Mouse (Mus musculus) layer of hippocampus, adult 2 months (tissue): ENCODE data around the gene Pidd1. TPM values are rescaled to one million over a fixed set of nuclear protein-coding genes. Genes with fewer than 3 reads are reported as not detected.
A peak's percentile ranks its signal among the peaks of the same experiment; 100 is the strongest.

ENCODE experiments used
- DNase-seq, 2 experiments: peaks; one replicate each; pipeline ENCODE4 v3.0.0; 2022; ENCODE audit warnings: low spot score in 2 of 2
- H3K27ac ChIP-seq: fragments of 200-600 bp; 2 replicates; pipeline ENCODE4 v1.8.1; 2022
- H3K4me3 ChIP-seq: fragments of 200-600 bp; 2 replicates; pipeline ENCODE4 v1.8.1; 2022; ENCODE audit warnings: mild to moderate bottlenecking
- CTCF ChIP-seq: fragments of 200-600 bp; conservative IDR thresholded peaks from 2 replicates; pipeline ENCODE4 v1.8.1; 2022; ENCODE audit warnings: antibody characterized with exemption, mild to moderate bottlenecking, moderate library complexity
- total RNA-seq, 2 experiments: library from RNA; stranded (reverse); gene quantifications; 2 replicates each; pipeline ENCODE4 v1.2.3; 2021

Gene Pidd1
- total RNA-seq, 2 experiments from 2014 or later = 1.1 to 1.7 TPM

DNA sequence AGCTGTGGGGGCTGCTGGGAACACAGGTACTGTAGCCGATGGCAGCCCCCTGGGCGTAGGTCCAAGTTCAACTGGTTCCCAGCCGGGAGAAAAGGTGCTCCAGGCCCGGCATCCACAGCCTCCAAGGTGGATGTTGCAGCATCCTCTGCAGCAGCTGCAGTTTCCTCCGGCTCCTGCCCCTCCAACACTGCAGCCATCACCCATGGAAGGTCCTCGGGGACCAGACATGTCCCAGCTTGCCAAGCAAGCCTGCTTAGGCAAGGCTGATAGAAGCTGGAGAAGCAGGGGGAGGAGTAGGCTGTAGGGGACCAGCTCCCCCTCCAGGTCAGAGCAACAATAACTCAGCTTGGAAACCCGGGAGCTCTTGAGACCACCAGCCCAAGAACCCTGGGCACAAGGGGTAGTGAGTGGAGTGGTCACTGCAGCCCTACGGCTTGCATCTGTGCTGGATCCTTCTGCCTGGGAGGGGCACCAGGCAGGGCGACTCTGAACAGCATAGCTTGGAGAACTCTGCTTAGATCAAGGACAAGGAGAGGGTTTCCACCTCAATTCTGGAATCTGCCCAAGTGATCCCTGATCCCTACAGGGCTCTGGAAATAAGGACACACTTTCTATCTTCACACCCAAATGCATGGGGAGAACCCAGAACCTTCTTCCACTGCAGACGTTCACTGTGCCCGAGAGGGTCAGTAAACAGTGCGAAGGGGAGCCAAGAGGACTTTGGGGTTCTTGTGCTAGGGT is 574 bp downstream of the Pidd1 start:
- Histone ChIP-seq H3K4me3 (peak overlapping the region; percentile 34), H3K27ac (no peak overlapping the region)
- no peak for DNase-seq
- TF ChIP-seq CTCF = peak; percentile 45

DNA sequence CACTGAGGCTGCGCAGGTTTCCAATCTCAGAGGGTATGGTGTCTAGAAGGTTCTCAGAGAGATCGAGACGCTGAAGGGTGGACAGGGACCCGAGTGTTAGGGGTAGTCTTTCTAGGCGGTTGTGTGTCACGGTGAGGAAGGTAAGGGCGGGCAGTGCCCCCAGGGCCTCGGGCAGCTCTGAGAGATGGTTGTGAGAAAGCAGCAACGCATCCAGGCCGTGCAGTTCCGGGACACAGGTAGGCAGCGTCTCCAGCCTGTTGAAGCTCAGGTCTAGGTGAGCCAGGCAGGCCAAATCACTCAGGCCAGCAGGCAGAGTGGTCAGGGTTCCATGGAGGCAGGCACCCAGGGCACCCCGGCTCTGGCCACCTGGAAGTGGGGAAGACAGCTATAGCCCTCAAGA is 1.6 kb downstream of the Pidd1 start:
- TF ChIP-seq CTCF = no peak
- DNase-seq = no peak
- Histone ChIP-seq H3K27ac (no peak overlapping the region), H3K4me3 (no peak overlapping the region)

DNA sequence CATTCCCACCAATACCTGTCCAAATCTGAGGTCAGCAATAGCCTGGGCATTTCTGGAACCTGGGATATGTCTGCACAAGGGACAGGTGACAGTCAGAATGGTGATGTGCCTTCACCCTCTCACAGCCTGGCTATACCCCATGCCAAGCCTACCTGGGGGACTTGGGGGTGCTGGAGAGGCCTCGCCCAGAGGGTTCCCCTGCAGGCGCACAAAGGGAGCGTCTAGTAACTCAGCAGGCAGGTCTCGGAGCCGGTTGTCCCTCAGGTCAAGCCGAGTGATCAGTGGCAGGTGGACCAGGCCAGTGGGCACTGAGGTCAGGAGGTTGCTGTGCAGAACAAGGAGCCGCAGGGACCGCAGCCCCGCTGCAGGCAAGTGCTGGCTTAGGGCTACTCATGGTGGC is 2.4 kb downstream of the Pidd1 start:
- TF ChIP-seq CTCF = no peak
- no peak for DNase-seq
- no peak overlapping the region for H3K4me3 ChIP-seq

DNA sequence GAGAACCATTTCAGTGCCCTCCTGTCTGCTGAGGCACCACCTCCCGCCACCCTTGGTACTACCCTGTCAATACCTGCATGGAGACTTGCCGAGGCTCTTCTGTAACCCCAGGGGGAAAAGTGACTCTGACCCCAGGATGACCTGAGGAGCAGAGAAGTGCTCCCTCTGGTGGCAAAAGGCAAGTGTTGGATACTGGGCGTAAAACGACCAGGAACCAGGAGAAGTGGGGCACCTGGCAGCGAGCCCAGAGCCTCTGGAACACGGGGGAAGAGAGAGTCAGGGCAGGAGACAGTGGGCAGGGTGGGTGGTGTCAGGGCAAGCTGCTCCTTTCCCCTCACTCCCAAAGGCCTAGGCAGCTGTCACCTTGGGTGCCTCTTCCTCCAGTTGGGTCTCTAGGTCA is 3.2 kb downstream of the Pidd1 start:
- peak in 1 of 2 experiments; percentile 62 for DNase-seq
- no peak overlapping the region for H3K4me3 ChIP-seq
- no peak overlapping the region for H3K27ac ChIP-seq
- peak; percentile 87 for TF ChIP-seq CTCF

More for the DNA sequence above, 2.4 kb downstream of the Pidd1 start:
- no peak overlapping the region for H3K27ac ChIP-seq

DNA sequence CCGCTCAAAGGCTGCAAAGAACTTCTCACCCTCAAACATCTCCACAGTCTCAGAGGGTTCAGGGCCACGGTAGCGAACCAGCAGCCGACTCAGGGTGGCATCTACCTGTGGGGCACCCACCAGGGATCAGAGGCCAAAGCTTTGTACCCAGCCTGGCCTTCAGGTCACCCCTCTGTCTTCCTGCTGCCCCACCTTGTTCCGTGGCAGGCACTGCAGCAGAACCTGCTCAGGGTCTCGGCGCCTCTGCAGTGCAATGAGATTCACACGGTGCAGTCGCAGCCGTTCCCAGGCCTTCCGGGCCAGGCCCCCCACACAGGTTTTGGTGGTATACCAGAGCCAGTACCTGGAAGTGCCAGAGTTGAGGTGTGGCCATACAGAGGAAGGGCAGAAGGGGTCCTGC is 4.0 kb downstream of the Pidd1 start:
- TF ChIP-seq CTCF = no peak
- DNase-seq = no peak
- Histone ChIP-seq H3K4me3 (no peak overlapping the region), H3K27ac (no peak overlapping the region)

DNA sequence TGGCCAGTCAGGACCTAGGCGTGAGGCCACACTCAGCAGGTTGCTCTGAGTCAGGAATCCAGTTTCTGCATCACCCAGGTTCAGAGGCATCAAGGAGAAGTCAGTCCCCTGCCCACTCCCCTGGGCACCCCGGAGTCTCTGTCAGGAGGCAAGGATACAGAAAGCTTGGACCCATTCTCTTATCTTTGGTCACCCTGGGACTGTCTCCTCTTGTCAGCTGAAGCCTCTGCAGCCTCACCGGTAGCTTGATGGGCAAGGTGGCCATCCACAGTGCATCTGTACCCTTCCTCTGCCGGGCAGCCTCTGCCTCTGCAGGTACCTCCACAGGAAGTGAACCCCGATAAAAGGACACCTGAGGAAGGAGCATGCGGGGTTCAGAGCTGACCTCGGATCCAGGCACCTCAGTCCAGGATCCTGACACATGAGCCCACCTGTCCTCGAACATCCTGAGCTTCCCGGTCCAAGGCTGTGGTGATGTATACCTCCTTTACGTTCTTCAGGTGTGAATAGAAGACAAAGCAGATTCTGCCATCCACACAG is 4.6 kb downstream of the Pidd1 start:
- Histone ChIP-seq H3K27ac (no peak overlapping the region), H3K4me3 (no peak overlapping the region)
- no peak for DNase-seq
- no peak for TF ChIP-seq CTCF

DNA sequence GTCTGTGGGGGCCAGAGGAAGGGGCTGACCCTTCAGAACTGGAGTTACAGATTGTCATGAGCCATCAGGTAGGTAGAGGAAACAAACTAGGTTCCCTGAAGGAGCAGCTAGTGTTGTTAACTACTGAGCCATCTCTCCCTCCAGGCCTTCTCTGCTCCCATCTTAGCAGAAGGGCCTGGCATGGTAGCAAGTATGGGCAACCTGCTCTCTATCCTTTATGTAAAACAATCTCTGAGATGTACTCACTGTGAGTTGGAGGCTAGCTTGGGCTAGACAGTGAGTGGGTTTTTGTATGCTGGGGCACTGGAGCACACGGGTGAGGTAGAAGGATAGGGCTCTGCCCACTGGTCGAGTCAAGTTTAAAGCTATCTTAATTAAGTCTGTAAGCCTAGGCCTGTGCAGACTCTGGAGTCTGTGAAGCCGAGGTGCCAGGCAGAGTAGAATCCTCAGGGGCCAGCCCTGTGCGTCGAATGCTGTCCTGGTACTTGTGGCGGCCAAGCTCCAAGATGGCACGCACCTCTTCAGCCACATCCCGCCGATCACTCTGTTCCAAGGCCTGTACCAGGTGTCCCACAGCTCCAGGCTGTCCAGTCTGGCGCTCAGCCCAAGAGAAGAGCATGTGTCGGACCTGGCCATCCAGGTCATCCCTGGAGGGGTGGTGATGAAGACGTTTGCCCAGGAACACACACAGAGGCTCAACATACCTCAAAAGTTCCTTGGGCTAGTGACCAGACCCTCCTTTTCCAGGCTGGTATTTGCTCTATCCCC is 5.4 kb downstream of the Pidd1 start:
- no peak for TF ChIP-seq CTCF
- no peak overlapping the region for H3K4me3 ChIP-seq
- H3K27ac ChIP-seq = peak overlapping the region; percentile 97
- DNase-seq = no peak

DNA sequence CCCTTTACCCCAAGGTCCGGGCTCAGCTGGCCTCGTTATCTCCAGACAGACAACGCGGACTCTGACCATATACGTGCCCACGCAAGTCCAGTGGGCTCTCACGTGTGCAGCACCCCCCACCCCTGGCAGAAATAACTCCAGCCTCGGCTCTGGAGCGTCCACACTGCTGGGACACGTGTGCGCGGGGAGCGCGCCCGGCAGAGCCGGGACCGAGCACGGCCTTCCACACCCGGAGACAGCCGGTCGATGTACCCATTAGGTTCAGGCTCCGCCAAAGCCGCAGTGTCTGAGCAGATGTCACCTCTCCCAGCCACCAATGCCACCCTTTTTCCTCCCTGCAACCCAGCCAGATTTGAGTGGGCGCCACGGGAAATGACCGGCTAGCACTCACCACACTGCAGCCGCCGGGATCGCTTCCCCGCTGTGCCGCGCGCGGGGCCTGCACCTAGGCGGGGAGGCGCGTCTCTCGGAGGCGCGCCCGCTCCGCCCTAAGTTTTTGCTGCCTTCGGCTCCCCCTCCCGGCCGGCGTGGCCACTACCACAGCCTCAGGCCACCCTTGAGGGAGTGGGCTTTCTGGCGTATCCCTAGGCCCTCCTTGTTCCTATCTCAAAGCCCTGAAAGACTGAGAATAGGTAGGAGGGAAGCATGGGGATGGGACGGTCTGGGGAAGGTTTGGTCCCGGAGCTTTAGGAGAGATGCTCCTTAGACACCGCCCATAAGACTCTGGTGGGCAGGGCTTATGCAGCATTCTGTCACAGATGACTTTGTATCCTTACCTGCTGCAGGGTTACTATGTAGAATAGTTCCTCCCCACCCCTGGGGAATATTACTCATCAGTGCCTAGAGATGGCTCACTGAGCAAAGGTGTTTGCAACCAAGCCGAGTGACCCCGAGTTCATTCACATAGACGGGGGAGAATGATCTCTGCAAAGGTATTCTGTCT is 6.4 kb downstream of the Pidd1 start, which contains the start of gene Slc25a22:
Gene Slc25a22 (minus strand): TSS at position 715 of the 943 bp plus-strand sequence.
- TF ChIP-seq CTCF = peak; percentile 90
- DNase-seq = peak; percentile 75 to 83
- Histone ChIP-seq H3K27ac (peak within 1 kb of the TSS; percentile 97), H3K4me3 (peak within 1 kb of the TSS; percentile 62)

DNA sequence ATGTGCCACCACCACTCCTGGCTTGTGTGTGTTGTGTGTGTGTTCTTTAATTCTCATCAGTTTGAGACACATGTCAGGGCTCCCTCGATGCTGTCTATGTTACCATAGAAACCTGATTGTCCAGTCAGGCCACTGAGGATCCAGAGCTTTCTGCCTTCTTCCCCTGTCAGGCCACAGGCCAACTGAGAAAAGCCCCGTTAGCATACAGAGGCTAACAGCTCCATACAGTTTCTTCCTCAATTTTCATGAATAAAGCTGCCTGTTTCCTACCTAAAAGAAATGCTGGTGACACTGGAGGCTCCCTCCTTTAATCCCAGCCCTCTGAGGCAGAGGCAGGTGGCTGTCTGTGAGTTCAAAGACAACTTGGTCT is 7.3 kb downstream of the Pidd1 start:
- Histone ChIP-seq H3K27ac (peak overlapping the region; percentile 97), H3K4me3 (peak overlapping the region; percentile 62)
- no peak for DNase-seq
- TF ChIP-seq CTCF = no peak

DNA sequence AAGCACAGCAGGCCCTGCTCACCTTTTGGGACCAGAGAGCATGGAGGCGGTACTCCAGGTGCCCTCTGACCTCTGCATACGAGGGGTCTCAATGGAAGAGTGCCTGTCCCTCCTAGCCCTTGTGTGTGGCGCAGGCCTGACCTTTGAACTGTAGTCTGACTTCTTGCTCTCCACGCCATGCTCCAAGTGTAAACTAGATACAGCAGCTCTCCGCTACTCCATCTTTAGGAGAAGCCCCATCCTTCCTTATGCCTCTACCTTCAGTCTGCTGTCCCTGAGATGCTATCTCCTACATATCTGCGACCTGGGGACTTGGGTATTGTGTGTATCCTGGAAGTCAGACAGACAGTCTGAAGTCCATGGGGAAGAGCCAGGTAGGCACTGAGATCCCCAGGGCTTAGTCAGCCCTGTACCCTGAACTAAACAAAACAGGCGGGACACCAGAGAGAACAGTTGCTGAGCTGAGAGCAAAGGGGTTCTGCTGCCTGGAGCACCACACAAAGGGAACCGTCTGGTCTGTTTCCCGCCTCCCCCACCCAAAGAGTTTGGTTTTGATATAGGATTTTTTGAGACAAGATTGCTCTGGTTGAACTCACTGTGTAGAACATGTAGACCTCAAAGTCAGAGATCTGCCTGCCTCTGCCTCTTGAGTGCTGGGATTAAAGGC is 7.8 kb downstream of the Pidd1 start:
- H3K27ac ChIP-seq = peak overlapping the region; percentile 97
- TF ChIP-seq CTCF = no peak
- H3K4me3 ChIP-seq = peak overlapping the region; percentile 63
- DNase-seq = no peak

DNA sequence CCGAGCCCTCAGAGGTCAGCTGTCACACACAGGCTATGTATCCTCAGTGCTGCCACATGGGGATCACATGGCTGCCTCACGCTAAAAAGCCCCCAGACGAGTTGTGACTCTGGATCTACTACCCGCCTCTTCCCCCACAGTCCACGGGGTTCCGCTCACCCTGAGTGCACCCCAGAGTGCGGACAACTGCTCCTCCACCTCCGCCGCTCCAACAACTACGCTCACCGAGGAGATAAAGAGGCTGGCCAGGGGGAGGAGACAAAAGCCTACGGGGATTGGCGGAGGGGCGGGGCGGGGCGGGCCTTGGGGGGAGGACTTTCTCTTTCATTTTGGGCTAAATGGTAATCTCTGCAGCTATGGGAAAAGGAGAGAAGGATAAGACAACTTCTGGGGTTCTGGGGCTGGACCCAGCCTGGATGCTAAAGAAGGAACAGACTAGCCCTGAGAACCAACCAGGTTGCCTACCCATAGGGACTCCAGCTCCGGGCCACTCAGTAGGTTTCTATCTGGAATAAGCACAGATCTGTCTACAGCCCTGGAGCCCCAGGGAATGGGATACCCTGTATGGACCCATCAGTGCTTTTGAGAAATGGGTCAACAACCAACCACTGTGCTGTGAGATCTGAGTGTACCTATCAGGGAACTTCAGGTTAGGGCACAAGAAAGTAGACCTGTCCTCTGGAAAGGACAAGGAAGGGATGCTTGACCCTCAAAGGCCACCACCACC is 8.5 kb downstream of the Pidd1 start:
- no peak for TF ChIP-seq CTCF
- H3K4me3 ChIP-seq = peak overlapping the region; percentile 63
- peak in 1 of 2 experiments; percentile 61 for DNase-seq
- peak overlapping the region; percentile 97 for H3K27ac ChIP-seq
